Mouse (Mus musculus): ENCODE data around the gene Alox8.

Alox8 gene

DNA sequence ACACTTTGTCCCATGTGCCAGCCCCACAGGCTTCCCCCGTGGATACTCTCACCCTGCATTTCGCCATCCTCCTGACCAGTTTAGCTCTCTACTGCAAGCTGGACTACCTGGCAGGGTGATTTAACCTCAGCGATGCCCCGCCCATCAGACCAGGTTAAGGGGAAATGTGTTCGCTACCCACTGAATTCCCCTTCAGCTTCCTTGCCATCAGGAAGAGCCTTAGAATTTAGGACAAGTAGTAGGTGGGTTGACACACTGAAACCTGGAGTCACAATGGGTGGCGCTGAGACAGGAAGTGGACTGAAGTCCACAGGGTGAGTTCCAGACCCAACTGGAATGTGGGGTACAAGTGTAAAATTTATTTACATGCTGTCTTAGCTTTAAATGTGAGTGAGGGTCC lies at the start of gene Alox8:
Gene Alox8, minus strand, starts transcription at position 101 of the 400 bp plus-strand sequence.
- no peak for DNase-seq (ENCODE audit: low spot score)

DNA sequence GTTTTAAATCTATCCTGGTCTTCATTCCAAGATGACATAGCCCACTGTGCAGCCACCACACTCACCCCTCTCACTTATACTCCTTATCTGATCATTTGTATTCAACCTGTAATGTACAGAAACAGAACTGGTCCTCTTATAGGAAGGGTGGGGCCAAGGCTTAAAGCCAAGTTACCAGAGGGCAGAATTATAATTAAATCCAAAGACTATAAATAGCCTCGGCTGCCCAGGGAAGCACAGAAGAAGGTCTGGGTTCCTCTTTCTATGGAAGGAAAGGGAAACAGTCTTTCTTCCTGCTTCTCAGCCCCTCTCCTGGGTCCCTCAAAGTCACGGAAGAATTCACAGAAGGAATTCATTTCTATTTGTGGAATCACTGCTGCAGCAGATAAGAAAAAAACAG lies 48.0 kb upstream of the Alox8 start:
- DNase-seq (ENCODE audit: low spot score), result no peak

DNA sequence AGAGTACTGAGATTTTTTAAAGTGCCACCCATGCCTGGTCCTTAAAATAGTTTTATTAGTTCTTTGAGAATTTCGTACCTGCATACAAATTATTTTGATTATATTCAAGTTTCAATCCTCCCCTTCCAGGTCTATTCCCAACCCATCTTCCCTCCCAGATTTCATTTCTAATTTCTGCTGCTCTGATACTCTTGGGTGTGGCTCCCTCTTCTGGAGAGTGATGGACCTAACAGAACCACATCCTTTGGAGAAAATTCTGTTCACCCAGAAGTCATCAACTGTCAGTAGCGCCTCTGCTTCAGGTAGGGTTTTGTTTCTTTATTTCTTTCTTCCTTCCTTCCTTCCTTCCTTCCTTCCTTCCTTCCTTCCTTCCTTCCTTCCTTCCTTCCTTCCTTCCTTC lies 47.3 kb upstream of the Alox8 start:
- DNase-seq (ENCODE audit: low spot score), result peak; percentile 52

DNA sequence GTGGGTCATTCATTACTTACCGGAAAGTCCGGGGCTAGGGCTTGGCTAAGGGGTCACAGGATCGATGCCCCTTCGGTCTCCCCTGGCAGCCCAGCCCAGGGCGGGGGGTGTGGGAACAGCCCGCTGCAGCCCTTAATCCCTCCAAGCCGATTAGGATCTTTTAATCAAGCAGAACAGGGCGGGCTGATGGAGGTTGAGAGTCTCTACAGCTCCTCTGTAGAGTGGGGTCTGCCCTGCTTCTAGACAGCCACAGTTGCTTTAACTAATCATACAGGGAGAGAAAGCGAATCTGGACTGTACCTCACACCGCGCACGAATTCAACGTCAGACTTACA lies 39.2 kb upstream of the Alox8 start, which contains the start of gene Gucy2e:
Gene Gucy2e, minus strand, starts transcription at position 111 of the 335 bp plus-strand sequence.
- no peak for DNase-seq (ENCODE audit: low spot score)

DNA sequence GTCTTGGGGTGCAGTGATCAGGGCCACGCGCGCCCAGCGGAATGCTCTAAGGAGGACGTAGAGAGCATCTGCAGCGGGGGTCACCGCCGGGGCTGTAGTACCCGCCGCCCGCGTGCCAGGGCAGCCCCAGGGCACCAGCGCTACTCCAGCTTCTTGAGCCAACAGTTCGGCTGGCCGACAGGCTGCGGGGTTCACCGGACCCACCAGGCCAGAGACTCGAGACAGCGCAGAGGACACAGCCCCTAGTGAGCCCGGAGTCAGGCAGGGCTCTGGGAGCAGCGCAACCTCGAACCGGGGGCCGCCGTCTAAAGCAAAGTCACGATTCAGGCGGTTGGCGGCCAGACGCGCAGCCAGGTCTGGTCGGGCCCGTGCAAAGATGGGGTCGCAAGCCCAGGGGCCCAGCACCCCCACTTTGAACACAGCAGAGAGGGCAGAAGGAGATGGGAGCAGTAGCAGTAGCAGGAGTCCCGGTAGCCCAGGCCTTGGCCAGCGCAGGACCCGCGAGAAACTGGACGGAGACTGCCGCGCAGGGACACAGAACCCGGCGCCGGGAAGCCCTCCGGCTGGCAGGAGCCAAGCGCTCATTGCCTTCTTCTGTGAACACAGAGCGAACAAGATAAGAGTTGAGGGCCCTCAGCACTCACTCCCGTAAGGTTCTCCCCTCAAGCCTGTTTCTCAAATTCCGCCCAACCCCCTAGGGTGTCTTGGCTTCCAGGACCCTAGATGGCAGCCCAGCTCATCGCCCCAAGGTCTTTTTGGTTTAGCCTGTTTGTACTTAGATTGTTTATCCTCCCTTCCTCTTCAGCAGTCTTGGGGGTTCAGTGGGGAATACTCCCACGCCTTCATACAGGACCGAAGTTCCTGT lies 38.6 kb upstream of the Alox8 start:
- no peak for DNase-seq (ENCODE audit: low spot score)

DNA sequence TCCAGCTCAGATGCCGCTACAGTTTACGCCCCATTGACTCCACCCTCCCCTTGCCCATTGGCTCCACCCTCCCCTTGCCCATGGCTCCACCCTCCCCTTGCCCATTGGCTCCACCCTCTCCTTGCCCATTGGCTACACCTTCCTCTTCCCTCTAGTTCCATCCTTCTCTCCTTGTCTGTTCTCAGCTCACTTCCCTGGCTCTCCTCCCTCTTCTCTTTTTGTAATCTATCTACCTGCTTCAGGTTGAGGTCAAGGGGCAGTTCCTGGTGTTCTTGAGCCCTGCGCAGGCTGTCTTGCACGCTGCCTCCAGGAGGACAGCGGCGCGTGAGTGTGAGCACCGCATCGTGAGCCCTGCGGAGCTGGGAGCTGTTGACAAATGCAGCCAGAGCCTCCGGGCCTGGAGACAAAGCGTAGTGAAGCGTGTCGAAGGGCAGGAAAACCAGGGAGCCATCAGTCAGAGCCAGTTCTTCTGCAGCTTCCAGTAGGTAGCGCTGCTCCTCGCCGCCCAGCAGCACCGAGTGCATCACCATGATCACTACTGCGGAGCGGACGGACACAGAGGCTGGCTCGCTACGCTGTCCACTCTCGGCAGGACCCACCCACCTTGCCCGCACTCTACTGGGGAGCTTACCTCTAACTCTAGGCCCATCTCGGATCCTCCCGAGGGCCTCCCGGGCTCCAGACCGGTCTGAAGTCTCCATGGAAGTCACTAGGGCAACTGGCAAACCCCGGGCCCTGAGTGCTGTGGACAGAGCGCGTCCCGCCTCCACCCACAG lies 37.8 kb upstream of the Alox8 start:
- DNase-seq (ENCODE audit: low spot score), result peak; percentile 73

DNA sequence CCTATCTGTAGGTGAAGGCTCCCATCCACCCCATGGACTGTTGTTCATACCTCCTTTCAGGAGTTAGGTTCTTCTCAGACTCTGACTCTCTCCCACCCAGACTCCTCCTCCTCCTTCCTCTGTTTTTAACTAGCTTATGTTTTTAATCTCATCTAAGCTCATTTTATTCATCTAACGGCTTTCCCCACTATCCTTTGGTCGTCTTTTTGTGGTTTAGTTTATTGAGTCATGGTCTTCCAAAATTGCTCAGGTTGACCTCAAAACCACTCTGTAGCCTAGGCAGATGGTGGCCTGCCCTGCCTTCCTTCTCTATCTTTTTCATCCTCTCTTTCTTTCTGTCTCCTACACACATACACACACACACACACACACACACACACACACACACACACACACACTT lies 35.5 kb upstream of the Alox8 start:
- no peak for DNase-seq (ENCODE audit: low spot score)

DNA sequence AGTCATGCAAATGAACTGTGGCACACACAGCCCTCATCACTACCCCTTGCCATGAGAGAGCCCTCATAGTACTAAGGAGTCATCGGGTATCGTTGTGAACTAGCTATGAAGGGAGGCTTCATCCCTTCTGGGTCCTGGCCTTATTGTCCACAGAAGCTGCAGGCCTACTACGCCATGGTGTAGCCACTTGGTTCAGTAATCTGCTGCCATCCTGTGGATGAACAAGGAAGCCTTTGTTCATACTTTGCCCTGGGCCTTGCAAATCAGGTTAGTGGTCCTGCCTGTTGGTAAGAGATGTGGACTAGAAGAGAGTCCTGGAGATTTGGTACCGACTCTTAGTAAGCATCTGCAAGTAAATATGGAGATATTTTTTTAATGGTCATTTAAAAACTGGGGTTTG lies 32.8 kb upstream of the Alox8 start:
- DNase-seq (ENCODE audit: low spot score), result no peak

DNA sequence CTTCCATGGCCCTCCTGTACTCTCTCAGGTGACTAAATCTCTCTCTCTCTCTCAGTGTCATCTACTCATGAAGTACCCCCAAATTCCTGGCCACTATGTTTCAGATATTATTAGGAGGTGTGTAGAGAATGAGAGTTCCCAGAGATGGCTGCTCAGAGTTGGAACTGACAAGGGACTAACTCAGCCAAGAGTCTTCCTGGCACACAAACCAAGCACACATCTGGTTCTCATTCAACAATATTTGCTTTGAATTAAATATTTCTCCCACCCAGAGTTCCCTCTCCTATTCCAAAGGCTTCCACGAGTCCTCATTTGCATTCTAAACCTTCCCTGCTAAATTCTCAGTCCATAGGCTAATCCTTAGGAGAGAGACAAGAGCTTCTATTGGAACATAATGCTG lies 28.1 kb upstream of the Alox8 start:
- no peak for DNase-seq (ENCODE audit: low spot score)

DNA sequence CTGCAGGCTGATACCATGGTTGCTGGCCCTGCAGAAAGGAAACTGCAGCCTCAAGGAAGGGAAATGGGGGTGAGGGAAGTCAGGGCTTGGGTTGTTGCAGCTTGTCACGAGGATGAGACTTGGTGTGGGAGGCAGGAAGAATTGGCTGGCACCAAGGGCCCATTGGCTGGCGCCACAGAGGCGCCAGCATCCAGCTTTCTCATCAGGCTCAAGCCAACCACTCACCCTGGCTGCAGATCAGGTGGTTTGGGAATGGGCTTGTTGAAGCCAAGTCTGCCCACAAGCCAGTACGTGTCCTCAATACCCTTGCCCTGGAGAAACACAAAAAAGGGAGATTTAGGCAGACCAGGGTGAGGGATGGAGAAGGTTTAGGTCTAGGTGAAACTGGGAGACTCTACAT lies 25.5 kb upstream of the Alox8 start:
- no peak for DNase-seq (ENCODE audit: low spot score)

DNA sequence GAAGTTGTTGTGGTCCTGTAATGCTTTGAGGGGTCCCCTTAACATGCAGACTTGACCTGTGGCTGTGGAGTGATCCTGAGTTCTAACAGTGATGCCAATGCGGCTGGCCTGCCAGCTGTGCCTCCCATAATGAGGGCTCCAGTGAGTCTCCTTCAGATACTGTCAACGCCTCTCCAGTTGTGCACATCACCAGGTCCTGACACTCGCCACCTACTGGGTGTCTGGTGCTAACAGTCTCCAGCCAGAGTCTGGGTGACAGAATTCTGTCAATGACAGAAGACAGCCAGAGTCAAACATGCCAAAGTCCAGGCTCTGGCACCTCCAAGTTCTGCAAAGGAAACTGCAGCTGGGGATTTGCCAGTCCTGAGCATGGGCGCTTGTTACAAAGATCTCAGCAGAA lies 23.4 kb upstream of the Alox8 start:
- no peak for DNase-seq (ENCODE audit: low spot score)

DNA sequence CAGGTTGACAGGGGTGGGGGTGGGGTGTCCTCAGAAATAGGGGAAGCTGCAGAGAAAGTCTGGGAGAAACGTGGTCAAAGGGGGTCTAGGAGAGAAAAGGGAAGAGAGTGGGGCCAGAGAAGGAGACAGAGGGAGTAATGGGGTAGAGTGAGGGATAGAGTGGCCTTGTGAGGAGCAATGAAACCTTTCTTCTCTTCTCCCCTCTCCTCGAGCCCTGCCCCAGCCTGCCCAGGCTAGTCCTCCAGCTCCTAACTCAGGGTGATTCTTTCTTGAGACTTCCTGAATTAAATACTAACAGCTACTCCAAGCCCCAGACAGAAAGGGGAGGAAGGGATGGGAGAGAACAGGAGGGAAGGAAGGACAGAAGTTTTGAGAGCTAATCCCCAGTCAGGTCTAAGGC lies 21.0 kb upstream of the Alox8 start:
- DNase-seq (ENCODE audit: low spot score), result no peak

DNA sequence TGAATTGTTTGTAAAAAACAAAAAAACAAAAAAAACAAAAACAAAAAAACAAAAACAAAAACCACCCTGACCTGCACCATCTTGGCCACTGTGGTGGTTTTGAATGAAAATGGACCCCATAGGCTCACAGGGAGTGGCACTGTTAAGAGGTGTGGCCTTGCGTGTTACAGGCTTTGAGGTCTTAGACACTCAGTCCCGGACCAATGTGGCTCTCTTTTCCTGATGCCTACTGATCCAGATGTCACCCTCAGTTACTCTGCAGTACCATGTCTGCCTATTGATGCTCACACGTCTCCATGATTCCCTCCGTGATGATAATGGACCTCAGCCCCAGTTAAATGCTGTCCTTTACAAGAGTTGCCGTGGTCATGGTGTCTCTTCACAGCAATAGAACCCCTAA lies 19.8 kb upstream of the Alox8 start:
- no peak for DNase-seq (ENCODE audit: low spot score)

DNA sequence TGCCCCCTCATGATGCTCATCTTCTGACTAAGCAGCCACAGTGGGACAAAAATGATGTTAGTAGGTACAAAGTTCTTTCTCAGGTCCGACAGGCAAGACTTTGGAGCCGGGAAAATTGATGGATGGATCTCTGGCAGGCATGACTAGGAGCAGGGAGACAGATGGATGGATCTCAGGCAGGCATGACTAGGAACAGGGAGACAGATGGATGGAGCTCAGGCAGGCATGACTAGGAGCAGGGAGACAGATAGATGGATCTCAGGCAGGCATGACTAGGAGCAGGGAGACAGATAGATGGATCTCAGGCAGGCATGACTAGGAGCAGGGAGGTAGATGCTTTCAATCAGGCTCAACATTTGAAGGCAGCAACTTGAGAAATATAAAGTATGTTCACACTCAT lies 13.8 kb upstream of the Alox8 start:
- DNase-seq (ENCODE audit: low spot score), result no peak

DNA sequence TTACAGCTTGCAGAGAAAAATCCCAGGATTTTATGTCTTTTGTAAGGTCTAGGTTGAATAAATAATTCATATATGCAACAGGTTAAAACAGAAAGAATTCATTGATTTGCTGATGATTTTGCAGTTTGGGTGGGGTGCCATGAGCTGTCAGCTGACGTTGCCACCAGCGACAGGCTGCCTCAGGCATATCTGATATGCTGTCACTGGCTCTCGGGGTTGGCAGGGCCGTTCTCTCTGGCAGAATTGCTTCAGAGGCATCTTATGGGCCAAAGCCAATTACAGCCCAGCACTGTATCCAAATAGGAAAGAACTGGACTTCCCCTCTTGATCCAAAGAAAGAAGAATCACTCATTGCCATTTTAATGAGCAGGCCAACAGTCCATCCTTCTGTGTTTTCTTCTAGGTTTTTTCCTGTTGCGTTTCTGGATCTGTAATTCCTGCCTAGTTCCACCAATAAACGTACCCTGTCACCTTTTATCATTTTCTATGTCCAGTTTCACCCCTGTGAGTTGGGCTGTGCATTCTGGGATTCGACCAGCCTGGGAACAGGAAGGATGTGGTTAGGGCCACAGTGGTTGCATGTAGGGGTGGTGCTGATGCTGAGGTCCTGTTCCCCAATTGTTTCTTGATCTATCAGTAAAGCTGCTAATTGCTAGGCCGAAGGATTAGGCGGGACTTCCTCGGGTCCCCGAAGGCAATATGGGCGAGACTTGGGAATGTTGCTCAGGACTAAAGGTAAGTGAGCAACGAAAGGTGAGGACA lies 5.0 kb upstream of the Alox8 start:
- no peak for DNase-seq (ENCODE audit: low spot score)

DNA sequence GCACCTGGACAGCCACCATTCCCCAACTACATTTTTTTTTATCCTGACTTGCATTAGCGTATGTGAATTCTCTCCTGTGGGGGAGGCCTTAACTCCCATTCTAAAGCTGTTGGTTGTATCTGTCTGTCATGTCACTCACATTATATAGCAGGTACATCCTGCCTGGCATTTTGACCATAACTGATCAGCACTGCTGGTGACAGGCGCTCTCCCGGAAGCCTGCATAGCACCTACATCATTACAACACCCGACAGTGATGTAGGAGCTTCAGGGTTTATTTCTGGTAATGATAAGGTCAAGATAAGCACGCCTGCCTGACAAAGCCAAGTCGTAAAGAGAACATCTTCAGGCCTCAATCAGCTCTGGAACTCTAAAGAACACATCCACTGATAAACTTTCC lies 2.6 kb upstream of the Alox8 start:
- DNase-seq (ENCODE audit: low spot score), result no peak

DNA sequence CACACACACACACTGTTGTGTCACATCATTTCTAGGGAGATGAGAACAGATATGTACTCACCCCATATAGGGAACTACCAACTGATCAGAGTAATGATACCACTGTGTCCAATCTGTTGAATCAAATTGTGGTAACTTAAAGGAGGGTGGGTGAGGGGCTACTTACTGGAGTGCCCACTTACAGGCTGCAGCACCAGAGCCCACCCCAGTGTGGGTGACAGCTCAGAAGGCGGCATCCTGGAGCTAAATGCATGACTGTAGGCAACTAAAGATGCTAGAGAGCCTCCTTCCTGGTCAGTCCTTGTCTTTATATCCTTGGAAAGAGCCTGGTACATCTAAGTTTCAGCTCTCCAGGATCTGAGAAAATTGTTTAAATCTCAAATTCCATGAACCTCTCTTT lies 1.6 kb upstream of the Alox8 start:
- no peak for DNase-seq (ENCODE audit: low spot score)

DNA sequence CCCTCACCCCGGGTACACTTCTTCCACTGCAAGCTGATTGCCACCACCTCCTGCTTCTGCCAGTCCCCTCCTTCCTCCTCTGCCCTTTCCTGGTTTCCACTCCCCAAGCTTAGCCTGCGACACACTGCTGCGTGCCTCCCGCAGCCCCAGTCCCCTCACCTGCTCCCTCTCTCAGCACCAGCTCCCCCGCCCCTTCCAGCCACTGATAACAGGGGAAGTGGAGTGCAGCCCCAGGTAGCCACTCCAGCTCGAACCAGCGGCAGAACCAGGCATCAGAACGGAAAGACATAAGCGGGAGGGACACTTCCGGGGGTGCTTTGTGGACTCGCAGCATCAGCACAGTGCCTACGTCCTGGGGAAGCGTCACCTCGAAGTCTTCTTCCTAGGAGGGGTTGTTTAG lies 449 bp downstream of the Alox8 start:
- DNase-seq (ENCODE audit: low spot score), result no peak

DNA sequence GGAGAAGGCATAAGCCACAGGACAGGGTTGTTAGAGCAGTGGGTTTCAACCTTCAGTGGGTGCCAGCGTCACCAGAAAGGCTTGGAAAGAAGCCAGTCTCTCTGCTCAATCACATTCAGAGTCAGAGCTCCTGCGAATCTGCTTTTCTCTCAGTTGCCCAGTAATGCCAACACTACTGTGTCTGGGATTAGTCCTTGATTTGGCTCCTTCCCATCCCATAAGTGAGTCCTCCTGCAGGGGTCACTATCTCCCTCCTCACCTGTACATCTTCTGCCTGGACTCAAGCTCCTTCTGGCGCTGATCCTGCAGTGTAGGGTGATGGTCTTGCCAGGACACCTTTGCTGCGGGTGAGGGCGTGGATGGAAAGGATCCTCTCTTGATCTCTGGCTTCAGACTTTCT lies 877 bp downstream of the Alox8 start:
- DNase-seq (ENCODE audit: low spot score), result no peak

DNA sequence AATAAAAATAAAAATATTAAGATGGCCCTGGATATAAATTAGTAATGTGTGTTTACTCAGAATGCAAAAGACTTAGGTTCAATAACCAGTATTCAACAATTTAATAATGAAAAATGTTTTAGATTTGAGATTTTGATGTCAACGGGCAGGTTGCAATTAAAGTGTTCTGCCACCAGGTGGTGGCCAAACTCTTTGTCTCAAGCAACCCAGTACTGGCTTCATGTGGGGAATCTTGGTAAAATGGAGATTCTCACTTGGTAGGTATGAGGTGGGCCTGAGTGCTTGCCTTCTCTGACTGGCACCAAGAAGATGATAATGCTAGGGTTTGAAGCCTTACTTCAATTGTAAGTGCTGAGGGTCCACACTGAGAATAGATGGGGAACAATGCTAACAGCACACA lies 4.8 kb downstream of the Alox8 start:
- peak; percentile 28 for DNase-seq (ENCODE audit: low spot score)

DNA sequence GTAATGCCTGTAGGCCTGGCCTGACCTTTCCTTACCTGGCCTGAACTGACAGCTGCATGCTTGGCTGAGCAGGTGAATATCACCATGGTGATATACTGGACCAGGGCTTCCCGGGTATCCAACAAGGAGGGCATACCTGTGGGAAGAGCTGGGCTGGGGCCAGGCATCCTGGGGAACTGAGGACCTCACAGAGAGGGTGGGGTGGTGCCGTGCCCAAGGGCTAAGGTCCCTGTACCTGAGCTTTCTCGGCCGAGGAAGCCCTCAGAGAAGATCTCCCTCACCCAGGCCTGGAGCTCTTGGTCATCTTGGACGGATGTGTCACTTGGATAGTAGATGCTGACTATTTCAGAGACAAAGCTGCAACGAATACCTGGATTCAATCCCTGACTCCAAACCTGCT lies 11.7 kb downstream of the Alox8 start:
- DNase-seq (ENCODE audit: low spot score), result no peak

DNA sequence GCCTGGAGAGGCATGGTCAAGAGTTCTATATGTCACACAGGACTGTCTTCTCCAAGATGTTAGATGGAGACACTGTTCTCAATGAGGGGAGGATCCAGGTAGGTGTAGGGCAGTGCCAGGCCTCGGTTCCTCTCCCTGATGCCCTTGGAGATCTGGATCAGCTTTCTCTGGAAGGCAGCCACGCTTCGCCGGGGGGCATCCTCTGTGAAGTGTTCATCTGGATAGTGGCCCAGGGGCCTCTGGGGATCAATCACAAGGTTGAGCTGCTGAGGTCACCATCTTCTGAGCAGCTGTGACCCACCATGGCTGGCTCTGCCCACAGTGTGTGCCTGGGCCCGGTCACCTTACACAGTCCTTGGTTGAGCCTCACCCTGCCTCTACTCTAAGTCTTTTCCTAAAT lies 12.6 kb downstream of the Alox8 start:
- DNase-seq (ENCODE audit: low spot score), result no peak

DNA sequence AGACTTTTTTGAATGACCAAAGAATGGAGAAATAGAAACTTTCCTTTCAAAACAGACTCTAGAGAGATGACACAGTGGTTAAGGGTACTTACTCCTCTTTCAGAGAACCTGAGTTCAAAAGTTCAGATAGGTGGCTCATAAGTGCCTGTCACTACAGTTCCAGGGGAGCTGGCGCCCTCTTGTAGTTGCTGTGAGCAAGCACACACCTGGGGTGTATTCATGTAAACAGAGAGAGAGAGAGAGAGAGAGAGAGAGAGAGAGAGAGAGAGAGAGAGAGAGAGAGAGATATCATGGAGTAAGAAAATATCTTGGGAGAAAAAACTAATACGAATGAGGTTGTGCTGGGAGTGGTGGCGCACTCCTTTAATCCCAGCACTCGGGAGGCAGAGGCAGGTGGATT lies 17.5 kb downstream of the Alox8 start:
- no peak for DNase-seq (ENCODE audit: low spot score)
